Mouse (Mus musculus) neural tube, embryonic 15.5 days (tissue): ENCODE results near the gene Samd14. TPM values are rescaled to one million over a fixed set of nuclear protein-coding genes. Genes with fewer than 3 reads are reported as not detected.
"Not testable (repeated sequence)": the region's sequence is repeated elsewhere in the genome, so short reads cannot be mapped to it uniquely, and the experiment has no call there.

ENCODE experiments used
- ATAC-seq: fragments of 200-750 bp; cut with Nextera tagmentation; 2 replicates; pipeline ENCODE4 v1.8.0; 2017; ENCODE audit warnings: mild to moderate bottlenecking, moderate TSS enrichment, moderate library complexity; ENCODE audit not compliant: low FRiP score
- H3K27ac ChIP-seq: fragments of 300-500 bp; sonication (generic); replicated peaks from 2 replicates; pipeline ENCODE4 v1.5.1; 2015; ENCODE audit warnings: mild to moderate bottlenecking, inconsistent platforms
- H3K27me3 ChIP-seq: fragments of 300-500 bp; sonication (generic); replicated peaks from 2 replicates; pipeline ENCODE4 v1.6.1; 2015; ENCODE audit warnings: inconsistent platforms
- H3K36me3 ChIP-seq: fragments of 300-500 bp; sonication (generic); 2 replicates; pipeline ENCODE4 v1.6.1; 2015; ENCODE audit warnings: inconsistent platforms
- H3K4me1 ChIP-seq: fragments of 300-500 bp; sonication (generic); 2 replicates; pipeline ENCODE4 v1.6.1; 2015; ENCODE audit warnings: inconsistent platforms
- H3K4me2 ChIP-seq: fragments of 300-500 bp; sonication (generic); 2 replicates; pipeline ENCODE4 v1.6.1; 2015; ENCODE audit warnings: inconsistent platforms, mild to moderate bottlenecking, moderate library complexity
- H3K4me3 ChIP-seq: fragments of 300-500 bp; sonication (generic); replicated peaks from 2 replicates; pipeline ENCODE4 v1.5.1; 2015; ENCODE audit warnings: mild to moderate bottlenecking, inconsistent platforms
- H3K9ac ChIP-seq: fragments of 300-500 bp; sonication (generic); replicated peaks from 2 replicates; pipeline ENCODE4 v1.6.1; 2015; ENCODE audit warnings: mild to moderate bottlenecking, inconsistent platforms
- H3K9me3 ChIP-seq: fragments of 300-500 bp; sonication (generic); replicated peaks from 2 replicates; pipeline ENCODE4 v1.6.1; 2016; ENCODE audit warnings: inconsistent platforms
- WGBS: fragments of 180-500 bp; shearing (Covaris S2); methylation state at CpG from one replicate; pipeline ENCODE4 v1.1.7; 2015; ENCODE audit warnings: mixed read lengths; 5-methylcytosine and 5-hydroxymethylcytosine counted together
- polyA plus RNA-seq: library from polyadenylated mRNA; unstranded; fragments of >200 nt; fragmentation: Nextera tagmentation; extraction: Ambion mirVana; gene quantifications from 2 replicates; pipeline ENCODE4 v1.2.1, GENCODE M21; 2015

Samd14 gene
- polyA plus RNA-seq, 1 experiment from 2014 or later, result 167 TPM

GRCm38 (mm10) chr11:95010141-95010739 is 561 bp downstream of the Samd14 start:
- ATAC-seq, result peak; percentile 62
- peak overlapping the region; percentile 97 for H3K27ac ChIP-seq
- peaks cover 20% of the 10 kb centered on the region for H3K36me3 ChIP-seq
- peaks cover 74% of the 10 kb centered on the region for H3K4me1 ChIP-seq
- H3K27me3 ChIP-seq, result no peaks in the 10 kb centered on the region
- H3K4me2 ChIP-seq, result peak overlapping the region; percentile 82
- H3K4me3 ChIP-seq, result peak overlapping the region; percentile 96
- no peaks in the 10 kb centered on the region for H3K9me3 ChIP-seq
- peak overlapping the region; percentile 96 for H3K9ac ChIP-seq
- 2% methylated on average over 35 of the region's 40 CpGs for WGBS

- H3K4me2 ChIP-seq, result peak overlapping the region; percentile 82
- peaks cover 76% of the 10 kb centered on the region for H3K4me1 ChIP-seq
- H3K9me3 ChIP-seq, H3K27me3 ChIP-seq, ATAC-seq: not testable (repeated sequence)
- H3K36me3 ChIP-seq, result peaks cover 20% of the 10 kb centered on the region
- 5% methylated on average over 4 of the region's 4 CpGs for WGBS
- H3K9ac ChIP-seq, result peak overlapping the region; percentile 96
- peak overlapping the region; percentile 97; the same call in 1 of the 2 replicates for H3K27ac ChIP-seq
- H3K4me3 ChIP-seq, result peak overlapping the region; percentile 96
These were observed 1.2 kb downstream of the Samd14 start for GRCm38 (mm10) chr11:95010841-95011403.

- H3K4me2 ChIP-seq, result peak overlapping the region; percentile 82
- no peak for ATAC-seq
- H3K36me3 ChIP-seq, result peaks cover 25% of the 10 kb centered on the region
- H3K9ac ChIP-seq, result peak overlapping the region; percentile 96
- peaks cover 73% of the 10 kb centered on the region for H3K4me1 ChIP-seq
- no peaks in the 10 kb centered on the region for H3K27me3 ChIP-seq
- H3K4me3 ChIP-seq, result peak overlapping the region; percentile 96
- peak overlapping the region; percentile 29; the same call in 1 of the 2 replicates for H3K27ac ChIP-seq
- no peaks in the 10 kb centered on the region for H3K9me3 ChIP-seq
- 30% methylated on average over 1 of the region's 1 CpGs for WGBS
These were observed 1.7 kb downstream of the Samd14 start for GRCm38 (mm10) chr11:95011416-95011815.

- Histone ChIP-seq H3K9ac (peak overlapping the region; percentile 96), H3K4me3 (peak overlapping the region; percentile 96), H3K27ac (0 out of 2 replicates have a peak overlapping the region, but pooled peaks have one; percentile 29), H3K4me1 (peaks cover 67% of the 10 kb centered on the region), H3K27me3 (no peaks in the 10 kb centered on the region), H3K4me2 (peak overlapping the region; percentile 82), H3K9me3 (no peaks in the 10 kb centered on the region), H3K36me3 (peaks cover 32% of the 10 kb centered on the region)
- WGBS, result 54% methylated on average over 3 of the region's 3 CpGs
- ATAC-seq, result no peak
These were observed 2.4 kb downstream of the Samd14 start for GRCm38 (mm10) chr11:95012075-95012474.

GRCm38 (mm10) chr11:95012487-95012886 is 2.8 kb downstream of the Samd14 start:
- Histone ChIP-seq H3K4me2 (peak overlapping the region; percentile 82), H3K9ac (peak overlapping the region; percentile 96), H3K27ac (no peak overlapping the region), H3K36me3 (peaks cover 34% of the 10 kb centered on the region), H3K27me3 (no peaks in the 10 kb centered on the region), H3K4me1 (peaks cover 67% of the 10 kb centered on the region), H3K9me3 (no peaks in the 10 kb centered on the region), H3K4me3 (peak overlapping the region; percentile 96)
- no peak for ATAC-seq
- WGBS, result 31% methylated on average over 3 of the region's 3 CpGs

- Histone ChIP-seq H3K4me2 (no peak overlapping the region), H3K4me3 (no peak overlapping the region), H3K9me3 (no peaks in the 10 kb centered on the region), H3K36me3 (peaks cover 51% of the 10 kb centered on the region), H3K27ac (no peak overlapping the region), H3K4me1 (peaks cover 56% of the 10 kb centered on the region), H3K27me3 (no peaks in the 10 kb centered on the region), H3K9ac (no peak overlapping the region)
- WGBS, result 57% methylated on average over 3 of the region's 3 CpGs
- ATAC-seq, result no peak
These were observed 5.8 kb downstream of the Samd14 start for GRCm38 (mm10) chr11:95015484-95015883.

- 81% methylated on average over 10 of the region's 10 CpGs for WGBS
- ATAC-seq, result no peak
- H3K36me3 ChIP-seq, result peaks cover 71% of the 10 kb centered on the region
These were observed 12.7 kb downstream of the Samd14 start for GRCm38 (mm10) chr11:95022237-95022992.

GRCm38 (mm10) chr11:95023481-95023880 is 13.8 kb downstream of the Samd14 start:
- H3K9me3 ChIP-seq, result no peaks in the 10 kb centered on the region
- ATAC-seq, result no peak
- no peak overlapping the region for H3K4me3 ChIP-seq
- peaks cover 14% of the 10 kb centered on the region for H3K4me1 ChIP-seq
- H3K27me3 ChIP-seq, result no peaks in the 10 kb centered on the region
- 97% methylated on average over 9 of the region's 9 CpGs for WGBS
- H3K36me3 ChIP-seq, result peaks cover 69% of the 10 kb centered on the region
- H3K9ac ChIP-seq, result no peak overlapping the region
- H3K4me2 ChIP-seq, result no peak overlapping the region
- no peak overlapping the region for H3K27ac ChIP-seq

More at GRCm38 (mm10) chr11:95022237-95022992, 12.7 kb downstream of the Samd14 start:
- H3K4me3 ChIP-seq, result no peak overlapping the region
- H3K27me3 ChIP-seq, result no peaks in the 10 kb centered on the region
- peaks cover 9% of the 10 kb centered on the region for H3K4me1 ChIP-seq
- H3K27ac ChIP-seq, result no peak overlapping the region
- H3K4me2 ChIP-seq, result no peak overlapping the region
- H3K9me3 ChIP-seq, result no peaks in the 10 kb centered on the region
- H3K9ac ChIP-seq, result no peak overlapping the region

GRCm38 (mm10) chr11:95024439-95025184 is 14.9 kb downstream of the Samd14 start:
- ATAC-seq, result no peak
- H3K4me3 ChIP-seq, result no peak overlapping the region
- peaks cover 11% of the 10 kb centered on the region for H3K4me1 ChIP-seq
- H3K27ac ChIP-seq, result peak overlapping the region; percentile 60
- no peaks in the 10 kb centered on the region for H3K27me3 ChIP-seq
- WGBS, result 69% methylated on average over 29 of the region's 29 CpGs
- H3K9me3 ChIP-seq, result no peaks in the 10 kb centered on the region
- no peak overlapping the region for H3K4me2 ChIP-seq
- peaks cover 64% of the 10 kb centered on the region for H3K36me3 ChIP-seq
- no peak overlapping the region for H3K9ac ChIP-seq

GRCm38 (mm10) chr11:95025227-95026012 is 15.7 kb downstream of the Samd14 start:
- Histone ChIP-seq H3K4me1 (peaks cover 7% of the 10 kb centered on the region; the same call in 1 of the 2 replicates), H3K27ac (peak overlapping the region; percentile 60; the same call in 1 of the 2 replicates), H3K4me2 (no peak overlapping the region), H3K36me3 (peaks cover 56% of the 10 kb centered on the region), H3K4me3 (no peak overlapping the region), H3K9me3 (no peaks in the 10 kb centered on the region), H3K27me3 (no peaks in the 10 kb centered on the region), H3K9ac (no peak overlapping the region)
- WGBS, result 89% methylated on average over 11 of the region's 11 CpGs
- ATAC-seq, result no peak
